Comparison of ENCODE assay signal across 8 mouse cellular contexts in genomic region chrX:6171718-6172117, GRCm38 (mm10). TPM values are rescaled to one million over a fixed set of nuclear protein-coding genes. Genes with fewer than 3 reads are reported as not detected.
DNase-seq lines count a peak whose midpoint lies in the region; ATAC-seq lines count a peak whose summit lies in the region.

No protein-coding gene starts in this region.

- peak overlapping the region; percentile 26 for H3K4me3 ChIP-seq in kidney, embryonic 14.5 days (ENCODE audit: low read length)
- peak overlapping the region; percentile 38 for H3K4me3 ChIP-seq in midbrain, embryonic 15.5 days

- no peaks in the 10 kb centered on the region for H3K36me3 ChIP-seq in kidney, embryonic 14.5 days (ENCODE audit: control insufficient read depth, insufficient read depth, low read length)
- H3K36me3 ChIP-seq in midbrain, embryonic 15.5 days (replicated peaks) = no peaks in the 10 kb centered on the region

- H3K27ac ChIP-seq in kidney, embryonic 14.5 days (ENCODE audit: low read depth, low read length) = no peak overlapping the region
- peak overlapping the region; percentile 63 for H3K27ac ChIP-seq in midbrain, embryonic 15.5 days

- H3K9ac ChIP-seq in kidney, embryonic 14.5 days (ENCODE audit: low read depth, low read length) = no peak overlapping the region
- H3K9ac ChIP-seq in midbrain, embryonic 15.5 days = peak overlapping the region; percentile 17; the same call in 1 of the 2 replicates

- H3K27me3 ChIP-seq in kidney, embryonic 14.5 days (ENCODE audit: control insufficient read depth, insufficient read depth, low read length) = no peaks in the 10 kb centered on the region
- no peaks in the 10 kb centered on the region for H3K27me3 ChIP-seq in midbrain, embryonic 15.5 days (replicated peaks)

- no peaks in the 10 kb centered on the region for H3K4me1 ChIP-seq in kidney, embryonic 14.5 days (ENCODE audit: control insufficient read depth, insufficient read depth, low read length)
- no peaks in the 10 kb centered on the region; the same call in 1 of the 2 replicates for H3K4me1 ChIP-seq in midbrain, embryonic 15.5 days

- peak overlapping the region; percentile 36 for H3K4me2 ChIP-seq in kidney, embryonic 14.5 days (replicated peaks; ENCODE audit: low read depth, low read length)
- peak overlapping the region; percentile 32 for H3K4me2 ChIP-seq in midbrain, embryonic 15.5 days

- WGBS in kidney, embryonic 14.5 days = 28% methylated on average over 11 of the region's 12 CpGs
- 28% methylated on average over 12 of the region's 12 CpGs for WGBS in midbrain, embryonic 15.5 days

- no peak for DNase-seq in kidney, postnatal 36 days
- DNase-seq in embryo, embryonic 11.5 days (ENCODE audit: low read depth, low spot score) = peak; percentile 1
- DNase-seq in ovary, postnatal 10 days (ENCODE audit: low spot score) = no peak
- DNase-seq in frontal cortex, postnatal 10 days (ENCODE audit: low spot score in 2 of 2) = no peak
- no peak for DNase-seq in T-cell, adult 2 months (ENCODE audit: low spot score)

- H3K9me3 ChIP-seq in kidney, embryonic 14.5 days (ENCODE audit: control insufficient read depth, low read length) = no peaks in the 10 kb centered on the region
- H3K9me3 ChIP-seq in midbrain, embryonic 15.5 days = no peaks in the 10 kb centered on the region

- no peak for ATAC-seq in kidney, embryonic 14.5 days (ENCODE audit: low FRiP score, low TSS enrichment)
- ATAC-seq in hematopoietic stem cell, adult 5-6 weeks (replicated peaks in 1 of 2; ENCODE audit: insufficient read depth in 1 of 2, low FRiP score in 2 of 2, low TSS enrichment in 1 of 2, low read depth in 1 of 2, poor library complexity in 2 of 2, severe bottlenecking in 2 of 2) = peak; percentile 9 to 17; a peak in 1 of 4 replicates
- no peak for ATAC-seq in midbrain, embryonic 15.5 days (replicated peaks)

RNA-seq across cellular contexts. Expression of gene Nudt10, which starts 1.1 kb away (rescaled TPM):
- polyA plus RNA-seq in kidney, embryonic 14.5 days (2014; fragmentation: Nextera tagmentation; extraction: Ambion mirVana) = 17.6 and 19.7 TPM in 2 replicates
- total RNA-seq in hematopoietic stem cell, adult 5-6 weeks (2017) = 0.99 and 1.3 TPM in 2 replicates
- polyA plus RNA-seq in midbrain, embryonic 15.5 days (2015; fragmentation: Nextera tagmentation; extraction: Ambion mirVana) = 57.8 and 64.1 TPM in 2 replicates

Comparison
In these comparisons a context has a peak if more than half of its experiments do, and no peak if none do; other contexts are left out.
1. ATAC-seq: peak in hematopoietic stem cell, adult 5-6 weeks (2 of 2); none in kidney, embryonic 14.5 days (single experiment) and midbrain, embryonic 15.5 days (single experiment).